Mouse (Mus musculus) A20 (cell line): Measurements from ENCODE around the gene Rasa3.

Experiments used
- DNase-seq: peaks from one replicate; pipeline ENCODE4 v3.0.0-alpha.2; 2011; ENCODE audit warnings: low read depth, low spot score

Gene Rasa3

DNA sequence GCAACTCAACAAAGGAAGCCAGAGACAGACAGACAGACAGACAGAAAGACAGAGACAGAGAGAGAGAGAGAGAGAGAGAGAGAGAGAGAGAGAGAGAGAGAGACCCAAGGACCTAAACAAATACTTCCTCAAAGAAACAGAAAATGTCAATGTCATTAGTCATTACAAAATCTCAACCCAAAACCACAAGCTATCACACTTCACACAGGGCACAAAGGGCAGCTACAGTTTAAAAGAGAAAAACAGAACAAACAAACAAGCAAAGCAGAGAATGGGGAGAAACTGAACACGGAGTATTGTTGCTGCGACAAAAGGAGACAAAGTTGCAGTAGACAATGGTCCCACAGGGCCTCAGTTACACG lies 28.3 kb downstream of the Rasa3 start:
- no peak for DNase-seq

DNA sequence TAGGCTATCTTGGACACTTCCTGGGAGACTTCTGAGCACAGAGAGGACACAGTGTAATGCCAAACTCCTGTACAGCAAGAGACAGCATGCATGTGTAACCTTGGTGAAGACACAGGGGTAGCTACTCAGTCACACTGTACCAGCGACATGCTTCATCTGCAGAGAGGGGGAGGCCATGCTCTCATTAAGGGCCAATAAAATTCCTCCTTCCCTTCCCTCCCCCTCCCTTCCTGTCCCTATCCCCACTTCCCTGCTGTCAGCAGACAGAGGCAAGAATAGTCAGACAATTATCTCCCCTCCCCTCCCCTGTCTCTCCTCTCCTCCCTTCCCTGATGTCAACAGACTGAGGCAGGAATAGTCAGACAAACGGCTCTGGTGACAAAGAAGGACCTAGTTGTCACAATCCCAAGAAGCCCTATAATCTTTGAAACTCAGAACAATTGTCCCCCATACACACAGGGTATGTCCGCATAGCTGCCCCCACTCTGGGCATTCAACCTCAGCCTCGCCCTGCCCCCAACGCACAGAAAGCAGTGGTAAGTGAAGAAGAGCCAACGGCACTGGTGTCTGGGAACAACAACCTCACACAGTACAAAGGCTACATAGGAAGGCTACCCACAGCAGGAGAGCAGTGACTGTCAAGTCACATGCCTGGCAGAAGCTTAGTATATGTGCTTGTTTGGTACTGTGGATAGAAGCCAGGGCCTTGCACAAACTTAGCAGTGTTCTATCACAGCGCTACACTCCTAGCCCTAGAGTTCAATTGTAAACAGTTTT lies 28.8 kb downstream of the Rasa3 start:
- peak; percentile 68 for DNase-seq

- DNase-seq: no peak
These were observed 29.8 kb downstream of the Rasa3 start for GRCm38 (mm10) chr8:13647591-13647990.

DNA sequence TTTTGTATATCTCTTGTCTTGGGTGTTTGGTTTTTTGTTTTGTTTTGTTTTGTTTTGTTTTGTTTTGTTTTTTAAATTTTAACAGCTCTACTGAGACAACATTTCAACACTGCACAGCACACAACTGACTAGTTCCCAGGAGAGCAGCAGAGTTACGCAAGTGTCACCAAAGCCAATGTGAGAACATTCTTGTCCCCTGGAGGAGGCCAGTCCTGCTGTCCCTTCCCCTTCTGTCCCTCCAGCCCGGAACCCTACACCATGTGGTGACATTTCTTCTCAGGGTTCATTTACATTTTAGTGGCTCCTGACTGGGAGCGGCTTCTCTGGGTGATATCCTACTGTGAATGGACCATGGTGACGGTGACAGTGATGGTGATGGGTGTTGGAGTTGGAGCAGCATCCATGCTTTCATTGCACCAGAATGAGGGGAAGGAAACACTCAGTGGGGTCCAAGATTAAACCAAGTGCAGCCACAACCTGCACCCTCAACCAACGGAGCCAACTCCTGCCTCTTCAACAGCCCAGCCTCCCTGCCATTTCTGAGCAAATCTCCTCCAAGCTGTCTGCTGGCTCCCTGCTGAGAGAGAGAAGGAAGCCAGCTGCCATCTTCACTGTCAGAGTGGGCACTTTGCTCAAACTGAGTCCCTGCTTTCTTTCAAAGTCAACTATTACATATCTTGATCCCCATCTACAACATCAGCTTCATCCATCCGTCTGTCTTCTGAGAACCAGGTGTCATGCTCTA lies 32.3 kb downstream of the Rasa3 start:
- no peak for DNase-seq

- no peak for DNase-seq
These were observed 33.2 kb downstream of the Rasa3 start for GRCm38 (mm10) chr8:13644155-13644554.

- DNase-seq: no peak
These were observed 34.7 kb downstream of the Rasa3 start for GRCm38 (mm10) chr8:13642659-13643181.

DNA sequence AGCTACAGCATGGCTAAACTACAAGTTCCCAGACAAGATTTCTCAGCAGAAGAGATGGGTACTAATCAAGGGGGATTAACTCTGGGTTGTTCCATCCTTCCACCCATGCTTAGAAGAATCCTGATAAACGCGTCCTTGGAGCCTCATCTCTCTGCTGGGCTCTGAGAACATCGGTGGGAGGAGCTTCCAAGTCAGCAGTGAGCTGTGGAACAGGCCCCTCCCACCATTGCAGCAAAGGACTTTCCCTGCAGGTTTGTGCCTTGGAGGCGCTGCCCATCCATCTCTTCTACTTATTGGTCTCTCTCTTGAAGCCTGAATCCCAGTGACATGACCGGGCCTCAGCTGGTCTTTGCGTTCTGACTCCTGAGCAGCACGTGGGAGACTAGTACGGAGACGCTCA lies 36.2 kb downstream of the Rasa3 start:
- no peak for DNase-seq

DNA sequence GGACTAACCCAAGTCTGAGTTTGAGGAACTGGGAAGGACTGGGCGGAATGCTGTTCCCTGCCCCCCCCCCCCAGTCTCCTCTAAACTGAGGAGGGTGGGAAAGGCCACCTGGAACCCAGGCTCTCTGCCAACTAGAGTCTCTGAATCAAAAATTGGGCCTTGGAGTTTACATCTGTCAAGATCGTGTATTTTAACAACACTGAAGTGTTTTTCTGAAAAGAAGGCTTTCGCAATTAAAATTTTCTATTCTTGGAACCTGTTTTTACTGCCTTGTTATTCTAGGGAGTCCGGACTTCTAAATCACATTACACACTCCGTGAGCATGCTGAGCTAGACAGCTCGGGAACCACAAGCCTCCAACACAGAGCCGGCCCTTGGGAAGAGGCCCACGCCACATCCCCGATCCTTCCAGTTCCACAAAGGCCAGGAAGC lies 36.9 kb downstream of the Rasa3 start:
- DNase-seq: no peak

DNA sequence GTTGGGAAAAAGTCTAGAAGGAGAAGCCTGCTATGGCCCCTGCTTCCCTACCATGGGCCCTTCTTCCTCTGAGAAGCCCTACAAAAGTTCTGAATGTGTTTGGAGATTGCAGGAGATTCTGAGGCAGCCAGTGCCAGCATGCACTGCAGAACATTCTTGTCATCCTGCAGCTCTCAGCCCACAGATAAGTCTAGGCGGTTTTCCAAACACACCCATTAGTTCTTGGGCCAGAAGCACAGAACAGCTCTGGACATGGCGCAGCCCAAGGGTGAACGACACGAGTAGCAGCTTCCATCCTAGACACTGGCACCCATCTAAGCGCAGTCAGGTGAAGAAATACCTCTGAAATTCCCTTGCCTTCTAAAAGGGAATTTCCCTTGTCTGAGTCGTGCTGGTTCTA lies 44.3 kb downstream of the Rasa3 start:
- DNase-seq: no peak

- DNase-seq: no peak
These were observed 45.1 kb downstream of the Rasa3 start for GRCm38 (mm10) chr8:13632309-13632708.

DNA sequence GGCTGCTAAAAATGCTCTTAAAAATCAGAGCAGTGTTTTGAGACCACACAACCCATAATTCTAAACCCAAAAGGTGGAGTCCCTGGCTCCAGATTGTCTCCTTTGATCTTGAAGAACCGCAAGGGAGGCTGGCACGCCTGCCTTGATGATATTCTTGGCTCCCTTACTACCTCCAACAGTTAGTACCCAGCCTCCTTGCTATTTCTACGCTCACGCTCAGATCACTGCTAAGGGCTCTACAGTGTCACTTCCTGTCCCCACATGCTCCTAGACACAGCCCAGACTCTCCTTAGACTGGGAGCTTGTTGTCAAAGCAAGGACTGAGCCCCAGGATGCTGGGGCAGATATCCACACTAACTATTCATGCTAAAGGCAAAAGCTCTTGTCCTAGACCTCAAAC lies 46.6 kb downstream of the Rasa3 start:
- DNase-seq: no peak

DNA sequence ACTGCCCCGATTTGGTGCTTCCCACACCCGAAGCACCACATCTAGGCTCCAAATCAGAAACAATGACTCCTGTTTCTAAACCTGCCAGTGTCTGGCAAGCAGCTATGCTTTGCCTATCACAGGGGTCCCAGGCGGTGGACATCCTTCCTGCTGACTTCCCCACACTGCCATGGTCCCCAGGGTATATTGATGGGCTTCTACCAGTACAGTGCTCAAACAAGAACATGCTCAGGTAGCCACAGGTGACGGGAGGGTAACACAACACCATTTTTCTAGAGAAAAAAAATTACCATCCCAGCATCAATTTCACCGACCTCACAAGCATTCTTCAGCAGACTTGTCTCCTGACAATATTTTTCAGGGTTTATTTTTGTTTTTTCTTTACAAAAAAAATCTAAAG lies 47.2 kb downstream of the Rasa3 start:
- DNase-seq: no peak

DNA sequence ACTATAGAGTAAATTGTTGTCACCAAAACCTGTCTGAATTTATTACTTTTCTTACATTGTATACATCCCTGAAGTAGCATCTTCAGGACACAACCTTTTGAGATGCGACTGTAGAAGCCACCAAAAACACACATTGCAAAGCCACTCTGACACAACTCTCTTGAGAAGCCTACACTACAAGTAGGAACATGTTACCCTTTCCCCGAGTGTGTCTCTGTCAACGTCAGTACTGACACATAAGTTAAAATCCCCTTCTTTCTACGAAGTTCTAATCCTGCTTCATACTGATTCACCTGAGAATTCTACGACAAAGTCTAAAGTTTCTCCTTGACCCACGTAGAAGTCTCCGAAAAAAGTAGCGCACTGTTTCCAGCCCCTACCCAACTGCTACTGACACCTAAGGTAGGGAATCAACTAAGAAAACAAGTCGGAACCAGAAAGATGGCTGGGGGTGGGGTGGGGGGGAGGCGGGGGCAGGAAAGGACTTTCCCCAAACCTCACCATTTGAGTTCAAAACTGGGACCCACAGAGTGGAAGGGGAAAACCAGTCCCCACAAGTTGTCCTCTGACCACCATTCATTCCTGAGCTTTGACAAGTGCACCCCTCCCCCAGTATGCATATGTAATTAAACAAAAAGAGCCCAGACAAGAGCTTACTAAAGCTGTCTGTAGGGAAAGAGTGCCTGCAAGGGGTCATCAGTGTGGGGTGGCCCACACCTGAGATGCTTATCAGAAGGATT lies 47.9 kb downstream of the Rasa3 start:
- no peak for DNase-seq

- no peak for DNase-seq
These were observed 49.3 kb downstream of the Rasa3 start for GRCm38 (mm10) chr8:13628067-13628466.

GRCm38 (mm10) chr8:13627591-13627990 lies 49.8 kb downstream of the Rasa3 start:
- DNase-seq: peak; percentile 81

DNA sequence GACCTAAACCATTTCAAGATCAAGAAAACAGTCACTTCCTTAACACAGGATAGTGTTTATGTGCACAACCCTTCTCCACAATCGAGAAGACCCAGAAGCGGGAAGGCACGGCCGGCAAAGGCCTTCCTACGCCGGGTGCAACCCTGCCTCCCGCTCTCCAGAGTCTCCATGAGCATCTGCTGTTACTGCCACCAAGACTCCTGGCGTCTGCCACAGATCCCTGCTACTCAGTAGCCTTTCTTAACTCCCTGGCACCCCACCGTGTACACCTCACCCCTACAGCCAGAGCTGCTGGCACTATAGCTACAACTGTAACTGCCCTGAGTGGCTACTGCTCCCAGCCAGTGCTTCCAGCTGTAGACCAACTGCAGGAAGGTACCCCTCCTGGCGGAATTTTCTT lies 51.3 kb downstream of the Rasa3 start:
- DNase-seq: no peak

GRCm38 (mm10) chr8:13625281-13625970 lies 52.0 kb downstream of the Rasa3 start:
- DNase-seq: no peak

DNA sequence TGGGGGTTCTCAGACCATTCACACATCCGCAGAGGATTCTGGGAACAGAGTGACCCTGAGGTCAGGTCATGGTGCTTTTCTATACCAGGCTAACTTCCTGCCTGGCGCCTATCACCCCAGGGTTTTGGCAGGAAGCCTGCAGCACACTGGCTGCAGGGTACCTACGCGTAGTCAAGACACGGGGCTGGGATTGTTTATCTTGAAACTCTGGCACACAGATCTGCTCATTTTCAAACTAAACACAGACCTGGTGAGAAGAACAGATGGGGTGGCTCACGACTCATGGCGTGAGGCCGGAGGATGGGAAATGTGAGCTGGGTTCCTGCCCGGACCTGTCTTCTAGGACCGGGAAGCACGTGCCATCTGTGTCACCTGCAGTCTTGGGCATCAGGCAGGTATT lies 52.5 kb downstream of the Rasa3 start:
- no peak for DNase-seq

GRCm38 (mm10) chr8:13623911-13624421 lies 53.4 kb downstream of the Rasa3 start:
- DNase-seq: no peak

DNA sequence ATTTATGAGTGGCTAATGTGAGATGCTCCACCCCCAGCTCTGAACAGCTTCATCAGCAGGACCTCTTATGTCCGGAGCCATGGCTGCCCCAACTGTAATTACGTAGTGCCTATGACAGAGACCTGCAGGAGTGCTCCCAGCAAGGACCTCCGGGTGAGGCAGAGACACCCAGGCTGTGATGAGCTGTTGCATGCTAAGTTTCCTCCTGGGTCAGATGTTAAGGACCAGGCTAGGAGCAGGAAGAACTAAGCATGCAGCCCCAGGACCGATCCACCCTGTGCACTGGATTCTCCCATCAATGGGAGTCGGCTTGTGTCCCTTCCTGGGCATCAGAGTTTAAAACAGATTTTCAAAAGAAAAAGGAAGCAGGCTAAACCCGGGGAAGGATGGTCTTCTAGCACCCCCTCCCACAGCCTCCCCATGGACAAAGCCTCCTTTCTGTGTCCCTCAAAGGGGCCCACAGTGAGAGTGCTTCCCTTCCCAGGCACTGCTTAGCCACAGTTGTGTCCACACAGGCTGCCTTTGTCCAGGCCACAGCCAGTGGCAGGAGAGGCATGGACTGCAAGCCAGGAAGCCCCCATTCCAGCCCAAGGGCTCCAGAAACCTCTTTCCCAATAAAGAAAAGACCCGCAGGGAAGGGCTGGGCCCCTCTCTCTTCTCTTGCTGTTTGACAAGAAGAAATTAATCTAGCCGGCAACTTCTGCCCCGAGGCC lies 54.2 kb downstream of the Rasa3 start:
- no peak for DNase-seq
